Mouse (Mus musculus): Measurements from ENCODE around the gene Dcxr. TPM values are rescaled to one million over a fixed set of nuclear protein-coding genes. Genes with fewer than 3 reads are reported as not detected.

The Dcxr gene
- total RNA-seq, 2 experiments from 2014 or later: 4.8 to 5.3 TPM

DNA sequence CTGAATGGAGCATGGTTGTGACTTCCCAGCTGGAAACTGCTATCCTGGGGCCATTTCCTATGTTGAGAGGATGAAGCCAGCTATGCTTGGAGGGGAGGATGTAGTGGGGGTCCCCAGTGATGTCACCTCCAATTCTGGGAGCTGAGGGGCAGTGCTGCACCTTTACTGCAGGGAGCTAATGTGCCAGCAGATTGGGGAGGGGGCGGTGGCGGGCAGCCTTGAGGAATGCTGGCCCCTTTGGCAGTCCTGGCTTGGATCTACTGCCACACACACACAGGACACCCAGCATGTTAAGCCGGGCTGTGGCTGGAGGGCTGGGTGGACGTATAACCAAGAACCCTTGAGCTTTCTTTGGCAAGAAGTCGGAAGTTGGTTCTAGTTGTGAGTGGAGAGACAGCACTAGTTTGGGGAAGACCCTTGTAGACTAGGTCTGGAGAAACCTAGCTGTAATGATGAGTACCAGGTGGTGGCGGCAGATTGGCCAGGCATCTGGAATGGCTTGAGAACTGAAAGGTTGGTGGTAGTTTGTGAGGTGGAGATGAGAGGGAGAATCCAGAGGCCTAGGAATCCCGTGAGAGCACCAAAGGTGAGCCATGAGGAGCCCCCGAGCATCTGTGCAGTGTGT lies 15.0 kb downstream of the Dcxr start:
- DNase-seq (ENCODE audit: low spot score in 2 of 2): no peak

DNA sequence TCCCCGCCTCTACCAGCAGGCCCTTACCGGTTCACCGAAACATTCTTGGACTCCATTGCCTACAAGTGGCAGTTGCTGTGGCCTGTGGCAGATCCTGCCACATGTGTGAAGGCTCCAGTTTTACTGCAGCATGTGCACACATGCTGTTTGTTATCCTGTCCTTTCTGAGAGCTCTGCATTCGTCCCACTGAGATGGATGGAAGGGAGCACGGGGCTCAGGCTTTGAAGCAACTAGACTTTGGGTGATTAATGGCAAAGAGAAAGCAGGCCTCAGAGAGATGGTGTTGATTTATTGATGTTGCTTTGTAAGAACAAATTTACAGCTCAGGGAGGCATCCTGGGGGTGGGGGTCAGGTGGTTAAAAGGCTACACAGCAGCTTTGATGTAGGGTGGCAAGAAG lies 16.4 kb downstream of the Dcxr start:
- no peak for DNase-seq (ENCODE audit: low spot score in 2 of 2)

DNA sequence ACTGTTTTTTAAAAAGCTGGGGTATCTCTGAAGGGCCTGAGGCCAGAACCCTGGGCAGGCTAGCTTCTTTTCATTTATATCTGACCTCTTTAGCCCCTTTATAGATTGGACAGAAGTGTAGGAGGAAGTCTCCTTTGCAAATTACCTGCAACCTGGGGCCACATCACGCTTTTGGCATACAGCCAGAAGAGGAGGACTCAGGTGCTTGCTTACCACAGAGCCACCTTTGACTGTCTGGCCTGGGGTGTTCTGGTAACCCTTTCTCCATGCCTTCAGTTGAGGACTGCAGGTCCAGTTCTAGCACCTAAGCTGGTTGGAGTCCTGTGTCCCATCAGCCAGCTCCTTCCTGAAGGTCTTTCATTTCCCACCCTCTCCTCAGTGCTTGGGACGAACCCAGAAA lies 17.5 kb downstream of the Dcxr start:
- no peak for DNase-seq (ENCODE audit: low spot score in 2 of 2)

DNA sequence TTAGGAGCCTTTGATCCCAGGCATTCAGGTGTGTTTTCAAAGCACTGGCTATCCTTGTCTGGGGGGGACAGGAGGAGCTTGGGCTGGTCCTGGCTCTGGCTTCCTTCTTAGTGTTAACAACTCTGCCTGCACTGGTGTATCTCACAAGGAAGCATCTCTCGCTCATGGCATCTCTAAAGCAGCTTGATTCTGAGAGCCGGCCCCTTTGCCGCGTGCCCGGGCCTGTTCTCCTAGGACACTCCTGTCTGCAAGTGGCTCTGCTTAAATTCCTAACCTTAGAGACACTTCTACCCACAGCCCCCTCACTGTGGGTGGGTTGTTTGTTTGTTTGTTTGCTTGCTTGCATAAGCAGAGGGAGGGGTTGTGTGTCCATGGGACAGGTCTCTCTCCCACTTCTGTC lies 19.1 kb downstream of the Dcxr start:
- DNase-seq (ENCODE audit: low spot score in 2 of 2): no peak

DNA sequence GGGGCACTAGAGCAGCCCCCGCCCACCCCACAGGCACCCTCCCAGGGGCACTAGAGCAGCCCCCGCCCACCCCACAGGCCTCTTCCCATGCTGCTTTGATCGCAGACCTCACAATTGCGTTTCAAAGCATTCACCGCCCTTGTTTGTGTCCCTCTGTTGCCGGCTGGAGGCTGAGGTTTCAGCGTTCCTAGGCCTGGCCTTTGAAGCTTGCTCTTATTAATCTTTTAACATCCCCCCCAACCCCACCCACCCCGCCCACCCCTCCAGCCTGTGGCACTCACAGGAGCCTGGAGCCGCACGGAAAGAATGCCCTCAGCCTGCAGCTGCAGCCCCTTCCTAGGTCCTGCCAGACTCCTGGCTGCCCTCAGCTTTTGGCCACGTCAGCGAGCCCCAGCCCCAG lies 19.9 kb downstream of the Dcxr start:
- no peak for DNase-seq (ENCODE audit: low spot score in 2 of 2)

DNA sequence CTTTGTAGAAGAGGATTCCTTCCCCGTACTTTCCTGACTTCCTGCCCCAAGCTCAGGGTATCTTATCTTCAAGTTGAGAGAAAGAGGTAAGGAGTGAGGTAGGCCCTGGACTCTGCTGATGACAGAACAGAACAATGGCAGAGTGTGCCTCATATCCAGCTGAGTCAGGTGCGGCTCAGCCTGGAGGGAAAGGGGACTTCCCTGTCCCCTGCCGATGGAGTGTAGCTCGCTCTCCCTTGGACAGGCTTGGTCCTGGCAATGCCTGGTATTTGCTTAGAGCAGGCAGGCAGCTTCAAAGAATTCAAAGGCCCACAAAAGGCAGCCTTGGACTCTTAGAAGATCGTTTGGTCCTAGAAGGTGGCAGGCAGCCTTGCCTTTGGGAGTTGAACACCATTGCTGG lies 21.0 kb downstream of the Dcxr start:
- no peak for DNase-seq (ENCODE audit: low spot score in 2 of 2)

DNA sequence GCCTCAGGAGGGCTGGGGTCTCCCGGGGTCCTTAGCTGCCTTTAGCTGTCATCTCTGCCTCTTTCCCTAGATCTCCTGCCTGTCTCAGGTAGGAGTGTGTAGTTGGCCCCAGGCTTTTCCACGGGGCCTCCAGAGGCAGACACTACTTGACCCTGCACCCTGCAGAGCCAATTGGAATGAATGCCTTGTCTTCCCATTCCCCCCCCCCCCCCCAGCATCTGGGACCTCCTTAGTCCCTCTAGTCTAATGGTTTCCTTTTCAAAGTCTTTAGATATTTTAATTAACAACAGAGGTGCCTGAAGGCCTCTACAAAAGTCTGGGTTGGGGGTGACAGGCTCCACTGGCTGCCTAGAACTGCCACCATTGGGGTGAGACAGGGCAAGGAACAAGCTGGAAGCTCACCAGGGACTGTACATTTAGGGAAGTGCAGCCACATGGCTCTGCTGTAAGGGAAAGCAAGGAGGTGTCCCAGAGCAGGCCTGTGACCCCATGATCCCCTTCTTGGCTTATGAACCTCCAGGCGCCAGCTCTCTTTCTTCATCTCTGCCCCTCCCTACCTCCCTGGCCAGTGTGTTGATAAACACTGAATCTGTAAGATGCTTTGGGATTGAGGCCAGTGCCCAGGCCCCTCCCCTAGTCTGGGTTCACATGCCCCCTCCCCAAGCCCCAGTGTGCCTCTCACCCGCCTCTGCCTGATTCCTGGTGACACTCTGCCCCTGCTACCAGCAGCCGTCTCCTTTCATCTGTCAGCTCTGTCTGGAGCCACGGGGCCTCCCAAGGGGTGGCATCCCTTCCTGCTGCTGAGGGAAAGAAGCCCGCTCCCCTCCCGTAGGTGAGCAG lies 22.4 kb downstream of the Dcxr start:
- DNase-seq (ENCODE audit: low spot score in 2 of 2): no peak

DNA sequence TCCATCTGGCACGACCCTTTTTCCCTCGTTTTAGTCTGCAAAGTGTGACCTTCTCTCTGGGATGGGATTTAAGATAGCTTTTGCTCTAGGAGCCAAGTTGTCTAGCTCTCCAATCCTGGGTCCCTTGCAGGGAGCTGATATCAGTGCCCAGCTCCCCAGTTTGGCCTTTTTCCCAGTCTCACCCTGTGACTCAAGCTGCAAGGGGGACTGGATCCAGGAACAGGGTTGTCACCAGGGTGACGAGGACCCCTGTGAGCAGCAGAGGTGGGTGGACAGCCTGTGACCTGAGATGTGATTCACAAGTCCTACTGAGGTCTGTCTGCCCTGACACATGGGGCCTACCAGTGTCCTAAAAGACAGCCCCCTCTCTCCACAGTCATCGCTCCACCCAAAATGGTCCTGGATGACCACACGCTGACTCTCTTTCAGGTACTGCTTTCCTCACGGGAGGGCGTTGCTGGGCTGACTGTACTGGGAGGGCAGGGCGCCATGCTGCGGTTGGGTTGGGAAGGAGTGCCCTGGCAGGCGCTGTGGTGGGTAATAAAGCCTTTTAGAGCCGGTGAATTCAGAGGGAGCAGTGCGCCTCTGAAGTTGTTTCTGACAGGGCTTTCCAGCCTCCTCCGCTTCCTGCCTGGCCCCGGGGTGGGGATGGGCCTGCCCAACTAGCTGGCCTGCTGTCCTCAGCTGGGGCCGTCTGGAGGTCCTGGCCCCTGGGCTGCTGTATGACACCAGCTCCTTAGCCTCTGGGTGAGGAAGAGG lies 23.2 kb downstream of the Dcxr start:
- no peak for DNase-seq (ENCODE audit: low spot score in 2 of 2)

DNA sequence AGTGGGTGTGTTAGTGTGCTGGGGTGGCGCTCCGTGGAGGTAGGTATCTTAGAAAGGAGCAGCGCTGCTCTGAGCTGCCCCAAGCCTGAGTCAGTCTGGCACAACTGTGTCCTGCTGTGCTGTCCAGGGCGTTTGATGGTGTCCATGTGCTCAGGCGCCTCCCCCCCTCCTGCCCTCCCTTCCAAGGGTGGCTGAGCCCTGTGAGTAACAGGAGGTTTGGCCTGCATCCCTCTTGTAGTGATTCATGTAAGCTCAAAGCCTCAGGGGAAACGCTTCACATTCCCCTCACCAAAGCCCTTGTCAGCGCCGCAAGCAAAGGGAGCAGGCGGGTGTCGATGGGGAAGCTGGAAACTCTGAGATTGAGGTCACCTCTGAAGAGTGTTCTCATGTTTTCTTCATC lies 29.3 kb downstream of the Dcxr start:
- DNase-seq (ENCODE audit: low spot score in 2 of 2): no peak

DNA sequence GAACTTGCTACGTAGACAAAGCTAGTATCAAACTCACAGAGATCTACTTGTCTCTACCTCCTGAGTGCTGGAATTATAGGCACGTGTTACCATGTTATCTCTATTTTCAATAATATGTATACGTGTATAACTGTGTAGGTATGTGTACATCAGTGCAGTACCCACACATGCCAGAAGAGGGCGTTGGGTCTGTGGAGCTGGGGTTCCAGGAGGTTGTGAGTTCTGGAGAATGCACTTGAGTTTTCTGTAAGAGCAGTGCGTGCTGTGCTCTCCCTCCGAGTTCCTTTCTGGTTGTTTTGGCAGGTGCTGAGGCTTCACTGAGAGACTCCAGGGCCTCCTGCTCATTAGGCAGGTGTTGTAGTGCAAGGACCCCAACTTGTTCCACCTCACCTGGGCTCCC lies 30.5 kb downstream of the Dcxr start:
- DNase-seq (ENCODE audit: low spot score in 2 of 2): no peak

DNA sequence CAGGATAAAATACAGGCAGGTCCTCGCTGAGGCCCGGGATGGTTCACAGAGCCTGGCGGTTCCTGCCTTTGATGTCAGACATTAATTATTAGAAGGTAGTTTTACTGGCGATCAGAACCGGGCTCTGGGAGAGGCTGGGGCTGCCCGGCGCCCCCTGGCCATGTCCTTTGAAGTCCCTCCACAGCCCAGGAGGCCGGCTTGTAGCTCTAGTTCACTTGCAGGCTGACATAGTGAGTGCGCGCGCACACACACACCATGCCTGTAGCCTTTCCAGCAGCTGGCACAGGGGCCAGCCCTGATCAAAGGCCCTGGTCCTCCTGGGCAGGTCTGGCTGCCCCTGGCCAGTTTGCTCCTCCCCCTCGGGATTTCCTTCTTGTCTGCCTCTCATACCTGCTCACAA lies 31.4 kb downstream of the Dcxr start:
- DNase-seq (ENCODE audit: low spot score in 2 of 2): no peak

DNA sequence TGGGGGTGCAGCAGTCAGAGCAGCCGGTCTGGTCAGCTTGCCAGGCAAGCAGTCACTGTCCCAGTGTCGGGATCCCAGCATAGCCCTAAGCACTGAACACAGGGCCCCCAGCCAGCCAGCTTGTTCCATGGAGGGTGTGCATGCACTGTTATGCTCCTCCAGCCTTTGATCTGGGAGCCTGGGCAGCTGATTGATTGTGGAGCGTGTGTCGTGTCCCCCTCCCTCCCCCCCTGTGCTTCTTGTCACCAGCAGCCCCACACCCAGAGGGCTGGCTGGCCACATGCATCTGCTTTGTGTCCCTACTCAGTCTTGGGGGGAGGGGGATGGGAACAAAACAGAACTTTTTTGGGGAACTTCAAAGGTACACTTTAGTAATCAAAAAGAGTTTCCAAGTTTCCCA lies 31.9 kb downstream of the Dcxr start:
- no peak for DNase-seq (ENCODE audit: low spot score in 2 of 2)

DNA sequence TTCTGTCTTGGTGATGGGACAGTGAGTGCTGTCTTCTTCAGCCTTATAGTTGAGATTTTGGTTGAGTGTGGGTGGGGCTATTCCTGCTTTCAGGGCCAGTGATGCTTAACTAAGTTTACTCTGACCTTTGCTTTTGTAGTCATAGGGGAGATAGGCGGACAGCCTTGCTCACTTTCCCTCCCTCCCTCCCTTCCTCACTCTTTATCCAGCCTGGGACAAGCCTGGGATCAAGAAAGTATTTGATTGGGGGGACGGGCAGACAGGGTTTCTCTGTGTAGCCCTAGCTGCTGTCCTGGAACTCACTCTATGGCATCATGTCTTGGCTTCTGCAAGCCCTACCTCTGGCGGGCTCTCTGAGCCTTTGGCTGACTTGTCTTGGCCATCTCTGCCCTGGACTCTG lies 33.6 kb downstream of the Dcxr start:
- DNase-seq (ENCODE audit: low spot score in 2 of 2): no peak

DNA sequence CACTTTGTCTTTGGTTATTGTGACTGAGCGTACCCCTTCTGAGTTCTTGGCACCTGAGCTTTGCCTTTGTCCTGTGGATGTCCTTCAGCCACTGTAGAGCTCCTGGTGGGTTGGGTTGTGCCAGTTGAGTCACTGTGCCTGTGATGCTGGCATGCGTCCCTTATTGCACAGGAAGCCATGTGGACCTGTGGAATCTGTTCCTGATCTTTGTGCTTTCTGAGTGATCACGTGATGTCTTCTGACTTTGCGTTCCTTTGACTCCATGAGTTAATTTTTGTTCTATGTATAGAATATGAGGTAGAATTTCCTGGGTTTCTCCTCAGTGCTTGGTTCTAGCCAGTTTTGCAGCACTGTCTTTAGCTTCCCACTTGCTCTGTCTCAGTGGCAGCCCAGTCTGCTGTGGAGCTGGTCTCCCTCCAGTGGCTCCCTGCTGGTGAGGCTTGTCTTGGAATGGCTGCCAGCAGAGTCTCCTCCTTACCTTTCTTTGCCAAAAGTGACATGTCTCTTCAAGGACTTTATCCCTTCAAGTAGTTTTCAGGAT lies 34.5 kb downstream of the Dcxr start:
- DNase-seq (ENCODE audit: low spot score in 2 of 2): no peak

DNA sequence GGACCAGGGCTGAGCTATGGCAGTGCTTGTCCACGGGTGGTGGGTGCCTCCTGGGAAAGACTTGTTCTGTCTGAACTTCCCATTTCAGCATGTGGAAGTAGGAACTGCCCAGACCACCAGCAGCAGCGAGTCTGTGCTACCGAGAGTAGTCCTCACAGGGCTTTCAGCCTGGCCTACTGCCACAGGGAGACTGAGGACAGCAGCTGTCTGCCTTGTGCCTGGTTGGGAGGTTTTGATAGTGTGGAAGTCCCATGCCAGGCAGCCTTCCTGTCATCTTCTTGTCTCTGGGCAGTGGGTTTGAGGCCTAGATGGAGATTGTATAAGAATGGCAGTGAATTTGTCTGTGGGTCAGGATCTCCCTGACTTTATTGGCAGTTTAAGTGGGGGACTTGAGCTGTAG lies 37.7 kb downstream of the Dcxr start:
- DNase-seq (ENCODE audit: low spot score in 2 of 2): no peak

DNA sequence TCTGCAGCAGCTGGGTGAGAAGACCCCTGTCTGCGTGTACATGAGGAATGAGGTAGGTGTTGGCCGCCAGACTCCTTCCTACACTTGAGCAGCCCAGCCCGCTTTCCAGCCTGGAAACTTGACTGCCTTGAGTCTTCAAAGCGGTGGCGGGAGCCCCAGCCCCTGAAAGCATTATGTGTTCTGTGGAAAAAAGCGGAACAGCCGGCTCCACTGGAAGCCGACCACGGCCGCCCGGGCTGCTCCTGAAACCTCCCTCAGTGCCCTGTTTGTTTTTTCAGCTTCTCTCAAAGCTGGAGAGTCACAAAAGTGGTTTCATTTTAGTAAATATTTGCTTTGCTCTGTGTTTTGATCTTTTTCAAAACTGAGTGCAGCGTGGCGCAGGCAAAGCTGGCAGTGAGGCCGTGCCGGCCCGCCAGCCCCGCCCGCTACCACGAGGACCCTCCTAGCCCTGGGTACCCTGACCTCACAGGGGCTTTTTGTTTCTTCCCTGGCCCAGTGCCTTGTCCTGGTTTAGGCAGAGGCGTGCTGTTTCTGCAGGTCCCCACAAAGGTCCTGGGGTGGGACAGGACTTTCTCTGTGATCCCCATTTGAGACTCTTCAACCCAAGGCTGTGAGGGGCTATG lies 40.3 kb downstream of the Dcxr start:
- DNase-seq (ENCODE audit: low spot score in 2 of 2): no peak

DNA sequence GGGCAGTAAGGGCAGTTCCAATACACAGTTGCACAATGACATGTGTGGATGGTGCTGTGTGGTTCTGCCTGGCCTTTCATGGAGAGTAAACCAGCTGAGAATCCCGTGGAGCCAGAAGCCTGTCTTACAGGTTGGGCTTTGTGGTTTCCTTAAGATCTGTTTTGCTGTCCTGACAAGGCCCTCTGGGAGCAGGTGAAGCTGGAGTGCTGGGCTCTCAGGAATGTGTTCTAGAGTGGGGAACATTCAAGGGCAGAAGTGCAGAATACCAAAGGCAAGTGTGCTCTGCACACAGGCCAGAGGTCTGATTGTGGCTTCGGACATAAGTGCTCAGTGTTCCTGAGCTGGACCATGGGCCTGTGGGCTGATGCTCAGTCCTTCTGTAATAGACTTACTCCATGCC lies 42.4 kb downstream of the Dcxr start:
- no peak for DNase-seq (ENCODE audit: low spot score in 2 of 2)

DNA sequence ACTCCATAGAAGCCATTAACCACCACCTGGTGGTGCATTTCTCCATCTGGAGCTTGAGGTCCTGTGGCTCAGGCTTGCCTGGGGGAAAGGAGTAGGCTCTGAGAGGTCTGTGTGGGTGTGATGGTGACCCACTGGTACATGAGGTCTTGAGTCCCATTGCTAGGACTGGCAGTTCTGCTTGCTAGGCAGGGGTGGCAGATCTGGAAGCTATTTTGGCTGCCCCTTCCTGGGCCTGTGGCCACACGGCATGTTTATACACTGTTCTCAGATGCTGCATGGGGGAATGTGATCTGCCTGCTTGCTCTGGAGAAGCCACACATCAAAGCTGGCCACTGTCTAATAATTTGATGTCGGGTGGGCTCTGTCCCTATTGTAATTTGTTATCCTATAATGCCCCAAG lies 43.0 kb downstream of the Dcxr start:
- no peak for DNase-seq (ENCODE audit: low spot score in 2 of 2)

DNA sequence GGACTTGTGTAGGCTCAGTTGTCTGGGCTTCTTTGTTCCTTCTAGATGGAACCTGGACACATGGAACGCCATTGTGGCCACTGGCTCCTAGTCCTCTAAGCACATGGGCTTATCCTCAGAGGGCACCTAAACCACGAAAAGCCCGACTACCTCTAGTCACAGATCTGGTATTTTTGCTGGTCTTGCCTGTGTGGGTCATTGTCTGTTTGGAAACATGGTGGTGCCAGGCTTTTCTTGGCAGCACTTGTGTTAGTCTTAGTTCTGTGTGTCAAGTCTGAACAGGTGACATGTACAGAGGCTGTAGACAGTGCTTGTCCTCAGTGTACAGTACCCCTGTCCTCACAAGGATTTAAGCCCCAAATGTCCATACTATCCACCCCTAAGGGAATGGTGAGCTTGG lies 43.5 kb downstream of the Dcxr start:
- no peak for DNase-seq (ENCODE audit: low spot score in 2 of 2)

DNA sequence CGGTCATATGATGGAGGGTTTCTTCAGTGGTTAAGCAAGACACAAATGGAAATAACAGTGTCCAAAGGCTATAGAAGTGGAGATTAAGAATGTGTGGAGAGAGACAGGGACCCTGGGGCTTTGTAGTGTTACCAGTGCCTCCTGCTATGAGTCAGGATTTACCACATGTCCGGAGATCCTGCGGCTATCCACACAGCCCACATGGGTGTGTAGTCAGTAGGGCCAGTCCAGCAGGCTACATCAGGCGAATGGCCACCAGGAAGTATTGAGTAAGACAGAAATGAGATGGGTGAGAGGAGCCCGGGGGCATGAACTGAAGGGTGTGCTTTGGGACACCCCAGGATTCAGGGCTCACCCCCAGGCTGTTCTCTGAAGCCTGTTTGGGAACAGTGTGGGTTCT lies 44.4 kb downstream of the Dcxr start:
- DNase-seq (ENCODE audit: low spot score in 2 of 2): no peak

DNA sequence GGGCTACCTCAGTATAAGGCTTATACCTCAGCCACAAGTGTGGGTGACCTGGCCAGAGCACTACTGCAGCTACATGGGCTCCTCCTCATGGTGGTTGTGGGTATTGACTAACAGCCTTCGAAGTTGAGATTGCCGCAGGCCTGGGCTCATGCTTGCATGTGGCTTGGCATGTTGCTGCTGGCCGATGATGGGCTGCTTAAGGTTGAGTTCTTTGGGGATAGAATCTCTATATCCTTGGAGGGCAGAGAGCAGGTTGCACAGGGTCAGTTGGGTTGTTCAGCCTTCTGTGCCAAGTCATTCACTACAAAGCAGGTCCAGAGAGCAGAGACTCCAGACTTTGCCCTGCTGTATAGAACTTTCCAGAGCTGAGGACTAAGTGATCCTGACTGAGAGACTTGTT lies 47.2 kb downstream of the Dcxr start:
- DNase-seq (ENCODE audit: low spot score in 2 of 2): no peak

DNA sequence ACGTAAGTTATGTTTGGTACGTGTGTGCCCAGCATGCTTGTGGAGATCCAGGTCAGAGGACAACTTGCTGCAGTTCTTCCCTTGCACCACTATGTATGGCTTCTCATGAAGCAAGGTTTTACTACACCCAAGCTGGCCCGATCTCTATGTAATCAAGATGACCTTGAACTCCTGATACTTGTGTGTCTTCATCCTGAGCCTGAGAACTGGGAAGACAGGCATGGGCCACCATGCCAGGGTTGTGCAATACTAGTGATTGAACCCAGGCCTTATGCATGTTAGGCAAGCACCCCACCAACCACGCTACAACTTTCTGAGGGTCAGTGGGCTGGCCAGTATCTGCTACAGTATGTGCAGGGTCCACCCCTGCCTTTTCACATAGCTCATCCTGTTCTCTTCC lies 50.1 kb downstream of the Dcxr start:
- no peak for DNase-seq (ENCODE audit: low spot score in 2 of 2)

All from gastrocnemius, postnatal 4 days (tissue).